Mouse (Mus musculus) MN1 (cell line): Measurements from ENCODE around the gene Spata31d1a.
"Not testable (repeated sequence)": the region's sequence is repeated elsewhere in the genome, so short reads cannot be mapped to it uniquely, and the experiment has no call there.

ENCODE experiments used
- DNase-seq: peaks from one replicate; pipeline ENCODE4 v3.0.0-alpha.2; 2016; ENCODE audit warnings: low spot score

The Spata31d1a gene

GRCm38 (mm10) chr13:59700137-59700536 lies 10.0 kb downstream of the Spata31d1a start:
- DNase-seq = not testable (repeated sequence)

- no peak for DNase-seq
Measured at GRCm38 (mm10) chr13:59699131-59699530, 11.0 kb downstream of the Spata31d1a start.

- no peak for DNase-seq
Measured at GRCm38 (mm10) chr13:59695781-59696180, 14.3 kb downstream of the Spata31d1a start.

GRCm38 (mm10) chr13:59694008-59694407 lies 16.1 kb downstream of the Spata31d1a start, which contains the start of gene 4921517D22Rik:
Gene 4921517D22Rik (minus strand): TSS chr13:59694108.
- DNase-seq = no peak

GRCm38 (mm10) chr13:59691478-59691877 lies 18.7 kb downstream of the Spata31d1a start:
- no peak for DNase-seq

- DNase-seq = no peak
Measured at GRCm38 (mm10) chr13:59690576-59690975, 19.6 kb downstream of the Spata31d1a start.

- DNase-seq = no peak
Measured at GRCm38 (mm10) chr13:59689843-59690242, 20.3 kb downstream of the Spata31d1a start.

- DNase-seq = no peak
Measured at GRCm38 (mm10) chr13:59689313-59689712, 20.8 kb downstream of the Spata31d1a start.

- no peak for DNase-seq
Measured at GRCm38 (mm10) chr13:59688338-59688770, 21.8 kb downstream of the Spata31d1a start.

GRCm38 (mm10) chr13:59685236-59685635 lies 24.9 kb downstream of the Spata31d1a start:
- no peak for DNase-seq

- DNase-seq = no peak
Measured at GRCm38 (mm10) chr13:59682629-59683028, 27.5 kb downstream of the Spata31d1a start.

- DNase-seq = no peak
Measured at GRCm38 (mm10) chr13:59679908-59680307, 30.2 kb downstream of the Spata31d1a start.

GRCm38 (mm10) chr13:59679306-59679705 lies 30.8 kb downstream of the Spata31d1a start:
- DNase-seq = no peak

GRCm38 (mm10) chr13:59676316-59677229 lies 33.6 kb downstream of the Spata31d1a start:
- no peak for DNase-seq

- DNase-seq = peak; percentile 69
Measured at GRCm38 (mm10) chr13:59675151-59676011, 34.7 kb downstream of the Spata31d1a start, which contains the start of gene Golm1. Gene Golm1 (minus strand): TSS chr13:59675811.

GRCm38 (mm10) chr13:59674761-59675150 lies 35.4 kb downstream of the Spata31d1a start:
- DNase-seq = peak; percentile 28

GRCm38 (mm10) chr13:59674215-59674614 lies 35.9 kb downstream of the Spata31d1a start:
- DNase-seq = peak; percentile 10

- DNase-seq = no peak
Measured at GRCm38 (mm10) chr13:59673597-59673996, 36.5 kb downstream of the Spata31d1a start.

- DNase-seq = no peak
Measured at GRCm38 (mm10) chr13:59672248-59672647, 37.9 kb downstream of the Spata31d1a start.

- DNase-seq = no peak
Measured at GRCm38 (mm10) chr13:59671521-59671920, 38.6 kb downstream of the Spata31d1a start.

GRCm38 (mm10) chr13:59669946-59670345 lies 40.2 kb downstream of the Spata31d1a start:
- DNase-seq = no peak

- no peak for DNase-seq
Measured at GRCm38 (mm10) chr13:59668501-59669093, 41.5 kb downstream of the Spata31d1a start.
